Mouse (Mus musculus): ENCODE data around the gene Sacs.

DNA sequence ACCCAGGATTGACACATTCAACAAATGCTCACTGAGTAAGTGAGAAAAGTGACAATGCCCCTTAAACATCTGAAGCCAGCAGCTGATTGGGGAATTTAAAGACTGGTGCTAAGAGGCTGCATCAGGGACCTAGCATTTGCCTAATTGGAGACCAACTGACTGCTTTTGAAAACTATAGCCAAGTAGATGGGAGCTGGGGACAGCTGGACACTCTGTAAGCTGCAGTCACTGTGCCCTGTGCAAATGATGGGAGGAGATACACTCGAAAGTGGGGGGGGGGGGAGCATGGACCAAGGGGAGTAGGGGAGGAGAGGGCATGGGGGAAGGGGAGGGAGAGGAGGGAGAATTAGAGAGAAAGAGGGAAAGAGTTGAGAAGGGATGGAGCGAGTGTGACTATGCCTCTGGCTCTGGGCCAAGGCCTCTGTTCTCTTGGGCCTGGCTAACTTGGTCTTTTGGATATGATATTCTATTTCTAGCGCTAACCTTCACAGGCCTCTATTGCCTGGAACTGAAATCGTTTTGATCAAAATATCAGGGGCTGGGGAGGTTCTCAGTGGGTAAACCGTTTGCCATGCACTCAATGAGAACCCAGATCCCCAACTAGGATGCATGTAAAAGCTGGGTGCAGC lies 97.7 kb downstream of the Sacs start:
- TF ChIP-seq EP300 (IDR thresholded peaks at IDR 0.05; ENCODE audit: low read depth) (no peak), CTCF (IDR thresholded peaks at IDR 0.05; ENCODE audit: low read depth) (no peak)

Data from liver, embryonic 14.5 days (tissue).